Mouse (Mus musculus) brown adipose tissue, adult 24 weeks (tissue): ENCODE results near the gene Shank2. TPM values are rescaled to one million over a fixed set of nuclear protein-coding genes. Genes with fewer than 3 reads are reported as not detected.

ENCODE experiments used
- H3K27ac ChIP-seq: fragments of 200-500 bp; replicated peaks from 2 replicates; pipeline ENCODE4 v1.5.1; 2012; ENCODE audit warnings: low read depth, mild to moderate bottlenecking, low read length
- H3K4me1 ChIP-seq: fragments of 200-500 bp; 2 replicates; pipeline ENCODE4 v1.6.1; 2012; ENCODE audit warnings: low read length, mixed read lengths; ENCODE audit not compliant: control insufficient read depth, insufficient read depth, insufficient read length
- H3K4me3 ChIP-seq: fragments of 200-500 bp; 2 replicates; pipeline ENCODE4 v1.5.1; 2012; ENCODE audit warnings: low read depth, mild to moderate bottlenecking, low read length, moderate library complexity; ENCODE audit not compliant: insufficient read depth
- polyA plus RNA-seq: library from polyadenylated mRNA; stranded (reverse); fragments of >200 nt; gene quantifications from 2 replicates; pipeline ENCODE4 v1.2.4, GENCODE M21; 2012; ENCODE audit not compliant: missing spikeins, insufficient read depth, insufficient read length

Shank2 gene
- polyA plus RNA-seq, 1 experiment = not detected

DNA sequence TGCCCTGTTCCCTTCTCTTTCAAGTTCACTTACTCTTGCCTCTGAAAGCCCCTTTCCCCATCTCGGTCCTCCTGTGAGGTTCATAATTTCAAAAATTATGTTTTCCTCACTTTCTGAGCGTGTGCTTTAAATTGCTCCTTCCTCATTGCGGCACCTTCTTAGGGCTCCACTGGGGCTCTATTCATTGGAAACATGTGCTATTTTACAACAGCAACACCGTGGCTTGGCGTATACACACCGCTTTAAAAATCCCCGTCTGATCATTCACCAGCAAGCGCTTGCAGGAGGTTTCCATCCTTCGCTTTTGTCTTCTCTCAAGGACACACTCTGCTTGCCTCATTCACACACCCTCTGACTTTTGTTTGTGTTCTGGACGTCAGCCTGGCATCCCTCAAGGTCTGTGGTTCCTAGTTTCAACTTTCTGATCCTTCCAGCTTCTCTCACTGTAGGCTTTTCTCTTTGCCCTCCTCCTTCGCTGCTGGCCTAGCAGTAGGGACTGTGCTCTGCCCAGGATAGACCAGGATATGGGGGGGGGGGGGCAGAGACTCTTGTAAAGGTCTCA is 186.2 kb downstream of the Shank2 start:
- Histone ChIP-seq H3K27ac (no peak overlapping the region), H3K4me3 (no peak overlapping the region), H3K4me1 (no peaks in the 10 kb centered on the region)

DNA sequence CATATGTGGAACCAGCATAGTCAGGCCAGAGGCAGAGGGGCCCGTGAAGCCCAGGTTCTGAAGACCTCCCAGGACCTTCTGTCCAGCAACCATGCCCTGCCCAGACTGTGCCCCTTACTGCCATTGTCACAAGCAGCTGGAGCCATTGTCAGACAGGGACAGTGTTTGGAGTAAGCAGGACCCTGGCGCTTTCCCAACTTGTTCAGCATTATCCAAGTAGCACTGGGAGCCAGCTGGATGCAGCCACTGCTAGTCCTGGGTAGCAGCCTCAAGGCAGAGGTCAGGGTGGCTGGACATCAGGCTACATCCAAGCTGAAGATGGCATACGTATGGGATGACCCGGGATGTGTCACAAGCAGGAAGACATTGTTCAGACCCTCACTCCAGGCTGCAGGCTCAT is 187.7 kb downstream of the Shank2 start:
- H3K27ac ChIP-seq = no peak overlapping the region
- H3K4me3 ChIP-seq = no peak overlapping the region
- H3K4me1 ChIP-seq = no peaks in the 10 kb centered on the region

GRCm38 (mm10) chr7:144198491-144198890 is 196.8 kb downstream of the Shank2 start:
- no peak overlapping the region for H3K4me3 ChIP-seq
- H3K4me1 ChIP-seq = no peaks in the 10 kb centered on the region
- H3K27ac ChIP-seq = no peak overlapping the region

DNA sequence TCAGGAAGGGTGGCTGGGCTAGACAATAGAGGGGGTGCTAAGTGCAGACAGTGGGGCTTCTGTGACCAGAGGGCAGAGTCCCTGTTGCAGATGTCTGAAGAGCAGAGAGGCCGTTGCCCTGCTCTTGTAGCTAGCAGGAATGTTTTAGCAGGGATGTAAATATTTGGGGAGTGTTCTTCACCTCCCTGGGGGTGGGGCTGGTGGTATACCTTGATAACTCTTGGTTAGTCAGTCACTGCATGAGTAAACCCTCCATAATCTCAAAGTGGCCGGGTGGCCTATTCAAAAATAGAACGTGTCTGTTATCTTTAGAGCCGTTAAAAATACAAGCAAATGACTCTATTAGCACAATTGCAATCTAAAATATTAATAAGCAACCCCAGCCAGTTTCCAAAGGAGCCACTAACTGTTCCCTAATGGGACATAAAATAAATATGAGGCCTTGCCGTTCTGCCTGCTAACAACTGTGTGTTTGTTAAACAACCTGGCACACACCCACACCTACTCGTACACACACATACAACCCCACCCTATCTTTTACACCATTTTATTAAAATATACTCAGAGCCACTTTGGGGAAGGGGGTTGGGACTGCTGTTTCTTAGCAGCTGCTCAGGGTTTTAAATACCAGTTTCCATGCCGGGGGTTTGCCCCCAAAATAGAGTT is 200.4 kb downstream of the Shank2 start:
- H3K4me1 ChIP-seq = no peaks in the 10 kb centered on the region
- H3K27ac ChIP-seq = no peak overlapping the region
- no peak overlapping the region for H3K4me3 ChIP-seq

- H3K4me3 ChIP-seq = no peak overlapping the region
- no peak overlapping the region for H3K27ac ChIP-seq
- H3K4me1 ChIP-seq = no peaks in the 10 kb centered on the region
These were observed 202.6 kb downstream of the Shank2 start for GRCm38 (mm10) chr7:144204290-144204689.

DNA sequence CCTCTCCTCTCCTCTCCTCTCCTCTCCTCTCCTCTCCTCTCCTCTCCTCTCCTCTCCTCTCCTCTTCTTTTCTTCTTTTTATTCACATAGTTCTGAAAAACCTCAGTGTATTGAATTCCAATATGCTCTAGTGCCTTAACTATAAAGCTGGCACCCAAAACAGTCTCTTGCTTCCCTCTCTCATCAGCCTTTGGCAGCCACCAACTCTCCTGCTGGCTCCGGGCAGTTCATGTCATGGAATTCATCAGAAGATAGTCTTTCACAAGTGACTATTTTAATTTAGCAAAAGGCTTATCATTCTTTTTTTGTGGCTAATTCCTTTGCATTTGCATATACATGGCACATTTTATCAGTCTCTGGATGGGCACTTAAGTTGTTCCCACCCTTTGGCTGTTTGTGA is 203.4 kb downstream of the Shank2 start:
- Histone ChIP-seq H3K4me3 (no peak overlapping the region), H3K27ac (no peak overlapping the region), H3K4me1 (no peaks in the 10 kb centered on the region)

DNA sequence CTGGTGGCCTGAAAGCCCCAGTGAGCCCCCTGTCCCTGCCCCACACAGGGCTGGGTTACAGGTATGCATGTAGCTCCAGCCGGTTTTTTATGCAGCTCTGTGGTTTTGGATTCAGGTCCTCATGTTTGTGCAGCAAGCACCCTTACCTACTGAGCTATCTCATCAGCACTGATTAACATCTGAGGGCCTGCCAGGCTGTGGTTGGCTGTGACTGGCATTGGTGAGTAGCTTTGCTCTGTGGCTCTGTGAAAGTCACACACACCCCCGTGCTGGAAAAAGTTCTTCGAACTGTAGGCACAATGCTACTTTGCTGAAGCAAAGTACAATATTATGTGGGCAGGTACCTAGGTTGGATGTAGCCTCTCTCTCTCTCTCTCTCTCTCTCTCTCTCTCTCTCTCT is 204.1 kb downstream of the Shank2 start:
- Histone ChIP-seq H3K27ac (no peak overlapping the region), H3K4me3 (no peak overlapping the region), H3K4me1 (no peaks in the 10 kb centered on the region)

GRCm38 (mm10) chr7:144206254-144206653 is 204.5 kb downstream of the Shank2 start:
- H3K4me1 ChIP-seq = no peaks in the 10 kb centered on the region
- H3K27ac ChIP-seq = no peak overlapping the region
- no peak overlapping the region for H3K4me3 ChIP-seq

- H3K4me1 ChIP-seq = no peaks in the 10 kb centered on the region
- H3K4me3 ChIP-seq = no peak overlapping the region
- H3K27ac ChIP-seq = no peak overlapping the region
These were observed 205.4 kb downstream of the Shank2 start for GRCm38 (mm10) chr7:144207100-144207499.

DNA sequence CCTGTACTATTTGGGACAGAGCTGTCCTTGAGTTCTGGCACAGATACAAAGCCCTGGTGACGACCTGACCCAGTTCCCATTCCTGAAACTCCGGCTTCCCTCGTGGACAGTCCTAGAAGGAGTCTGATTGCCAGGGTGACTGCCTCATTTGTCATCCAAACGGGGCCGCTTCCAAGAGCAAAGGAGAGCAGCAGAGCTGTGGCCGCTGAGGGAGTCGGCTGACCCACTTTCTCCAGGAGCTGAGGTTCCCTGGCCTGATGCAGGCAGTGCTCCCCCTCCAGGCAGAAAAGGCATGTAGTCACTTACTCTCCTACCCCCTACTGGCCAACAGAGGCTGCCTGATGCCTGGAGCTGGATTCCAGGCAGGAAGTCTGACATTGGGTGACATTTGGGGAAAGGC is 206.1 kb downstream of the Shank2 start:
- Histone ChIP-seq H3K4me1 (no peaks in the 10 kb centered on the region), H3K4me3 (no peak overlapping the region), H3K27ac (no peak overlapping the region)

- no peak overlapping the region for H3K4me3 ChIP-seq
These were observed 206.9 kb downstream of the Shank2 start for GRCm38 (mm10) chr7:144208628-144209027.

DNA sequence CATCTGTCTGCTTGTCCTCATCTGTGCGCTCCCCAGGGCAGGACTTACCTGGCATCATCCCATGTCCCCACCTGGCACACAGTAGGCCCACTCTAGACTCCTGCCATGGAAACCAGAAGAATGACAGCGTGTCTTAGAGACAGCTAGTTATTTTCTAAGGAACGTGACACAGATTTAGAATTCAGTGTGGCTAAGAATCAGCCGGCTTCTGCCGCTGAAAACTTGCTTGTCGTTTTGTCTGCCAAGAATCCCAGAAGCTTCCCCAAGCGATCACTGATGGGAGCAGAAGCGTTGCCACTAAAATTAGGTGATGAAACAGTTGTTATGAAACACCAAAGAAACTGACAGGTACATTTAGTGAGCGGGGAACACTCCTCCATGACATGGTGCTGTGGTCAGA is 208.8 kb downstream of the Shank2 start:
- H3K4me3 ChIP-seq = no peak overlapping the region
- no peaks in the 10 kb centered on the region for H3K4me1 ChIP-seq
- no peak overlapping the region for H3K27ac ChIP-seq

More at GRCm38 (mm10) chr7:144208628-144209027, 206.9 kb downstream of the Shank2 start:
- H3K4me1 ChIP-seq = no peaks in the 10 kb centered on the region
- H3K27ac ChIP-seq = no peak overlapping the region

GRCm38 (mm10) chr7:144212694-144213093 is 211.0 kb downstream of the Shank2 start:
- H3K4me1 ChIP-seq = no peaks in the 10 kb centered on the region
- no peak overlapping the region for H3K4me3 ChIP-seq
- no peak overlapping the region for H3K27ac ChIP-seq

DNA sequence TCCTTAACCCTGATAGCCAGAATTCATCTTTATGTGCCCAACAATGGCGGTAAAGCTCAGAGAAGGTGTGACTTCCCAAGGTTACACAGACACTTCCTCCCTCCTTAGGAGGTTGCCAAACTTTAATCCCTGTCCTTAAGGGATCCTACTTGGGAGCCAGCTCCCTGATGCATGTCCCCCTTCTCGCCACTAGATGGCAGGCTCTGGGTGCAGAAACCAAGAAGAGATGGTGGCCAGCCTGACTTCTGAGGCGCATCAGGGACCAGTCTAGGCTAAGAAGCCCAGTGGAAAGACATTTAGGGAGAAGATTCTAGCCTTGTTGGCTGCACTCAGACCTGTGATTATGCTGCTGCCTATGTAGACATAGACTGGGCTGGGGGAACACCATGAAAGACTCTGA is 215.5 kb downstream of the Shank2 start:
- H3K4me1 ChIP-seq = no peaks in the 10 kb centered on the region
- no peak overlapping the region for H3K4me3 ChIP-seq
- H3K27ac ChIP-seq = no peak overlapping the region

DNA sequence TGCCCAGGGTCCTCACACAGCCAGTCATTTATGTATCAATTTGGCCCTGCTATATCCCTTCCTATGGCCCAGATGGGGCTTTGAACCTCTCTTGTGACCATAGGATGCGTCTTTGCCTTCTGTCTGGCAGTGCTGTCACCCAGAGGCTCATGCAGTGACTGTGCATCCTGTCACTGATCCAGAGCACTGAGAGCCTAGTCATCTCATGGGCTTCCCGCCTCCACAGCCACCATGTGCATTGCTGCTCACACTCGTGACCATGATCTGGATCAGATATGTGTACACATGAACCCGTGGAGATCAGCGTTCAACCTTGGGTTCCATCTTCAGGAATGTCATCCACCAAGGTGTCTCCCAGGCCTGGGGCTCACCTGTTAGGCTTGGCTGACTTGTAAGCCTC is 227.0 kb downstream of the Shank2 start:
- Histone ChIP-seq H3K27ac (no peak overlapping the region), H3K4me1 (no peaks in the 10 kb centered on the region), H3K4me3 (no peak overlapping the region)

GRCm38 (mm10) chr7:144229421-144229820 is 227.7 kb downstream of the Shank2 start:
- H3K4me3 ChIP-seq = no peak overlapping the region
- H3K4me1 ChIP-seq = no peaks in the 10 kb centered on the region
- H3K27ac ChIP-seq = no peak overlapping the region
